Mouse (Mus musculus) B cell, adult (primary cell): ENCODE data around the gene Lap3. TPM values are rescaled to one million over a fixed set of nuclear protein-coding genes. Genes with fewer than 3 reads are reported as not detected.

Source experiments
- total RNA-seq: library from RNA; stranded (reverse); gene quantifications from 4 replicates; pipeline ENCODE4 v1.2.4, GENCODE M21; 2023; ENCODE audit not compliant: inconsistent age

Lap3 gene
- 12.9 to 21.1 TPM (median 15.8 TPM) in 4 replicates for total RNA-seq

GRCm38 (mm10) chr5:45493191-45494092, at the start of gene Lap3:
Gene Lap3 (plus strand): TSS chr5:45493374.

GRCm38 (mm10) chr5:45449831-45450716, 43.1 kb upstream of the Lap3 start, which contains the start of gene Qdpr:
Gene Qdpr (minus strand): TSS chr5:45450236.

GRCm38 (mm10) chr5:45453451-45453850, 39.7 kb upstream of the Lap3 start, which contains the start of gene Clrn2:
Gene Clrn2 (plus strand): TSS chr5:45453751.

GRCm38 (mm10) chr5:45519960-45520808, 27.0 kb downstream of the Lap3 start, which contains the start of gene Med28:
Gene Med28 (plus strand): TSS chr5:45520229.

Other genes starting within 250 kb of the Lap3 start
- gene Qdpr, start 43.1 kb upstream of the Lap3 start, total RNA-seq = 32.0 to 40.0 TPM (median 35.3 TPM) in 4 replicates
- not detected in 4 replicates for gene Clrn2, start 39.6 kb upstream of the Lap3 start, total RNA-seq
- gene Med28, start 26.9 kb downstream of the Lap3 start, total RNA-seq = 87.6 to 102 TPM (median 91.1 TPM) in 4 replicates
- not detected in 4 replicates for gene Fam184b, start 146.2 kb downstream of the Lap3 start, total RNA-seq
- gene Ncapg, start 176.5 kb downstream of the Lap3 start, total RNA-seq = 1.5 to 2.6 TPM (median 1.7 TPM) in 4 replicates